Mouse (Mus musculus) E14TG2a.4 (cell line): Measurements from ENCODE around the gene Lhx5.

Experiments used
- H3K27me3 ChIP-seq: 2 replicates; pipeline ENCODE4 v1.6.1; 2014; ENCODE audit warnings: low read length, control low read depth; ENCODE audit not compliant: insufficient read depth
- H3K36me3 ChIP-seq: 2 replicates; pipeline ENCODE4 v1.6.1; 2014; ENCODE audit warnings: low read length, control low read depth; ENCODE audit not compliant: insufficient read depth
- H3K4me1 ChIP-seq: replicated peaks from 2 replicates; pipeline ENCODE4 v1.6.1; 2014; ENCODE audit warnings: low read depth, low read length, control low read depth
- H3K4me3 ChIP-seq: replicated peaks from 2 replicates; pipeline ENCODE4 v1.5.1; 2014; ENCODE audit warnings: mild to moderate bottlenecking, low read length
- H3K9me3 ChIP-seq: 2 replicates; pipeline ENCODE4 v1.6.1; 2014; ENCODE audit warnings: low read length, control low read depth
- CTCF ChIP-seq: conservative IDR thresholded peaks from 2 replicates; pipeline ENCODE4 v1.5.1; 2014; ENCODE audit warnings: low read length
- NANOG ChIP-seq: IDR thresholded peaks from 2 replicates; pipeline ENCODE4 v1.6.1; 2014; ENCODE audit warnings: borderline replicate concordance, low read length, mixed read lengths
- POU5F1 ChIP-seq: IDR thresholded peaks from 2 replicates; pipeline ENCODE4 v1.6.1; 2014; ENCODE audit warnings: low read length, borderline replicate concordance

Lhx5 gene

DNA sequence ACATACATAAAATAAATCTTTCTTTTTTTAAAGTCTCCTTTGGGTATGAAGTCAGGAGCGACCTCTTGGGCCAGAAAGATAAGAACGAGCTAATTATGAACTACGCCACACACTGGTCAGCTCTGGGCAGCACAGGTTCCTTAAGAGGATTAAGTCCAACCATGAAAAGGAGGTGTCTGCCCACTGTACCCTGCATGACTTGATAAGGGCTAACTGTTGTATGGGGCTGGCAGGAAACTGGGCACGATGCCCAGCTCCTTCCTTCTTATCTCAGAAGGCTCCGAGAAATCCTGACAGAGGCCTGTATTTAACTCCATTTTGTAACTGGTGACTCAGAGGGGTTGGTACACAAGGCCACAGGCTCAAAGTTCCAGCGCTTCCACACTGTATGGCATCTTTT, 34.4 kb downstream of the Lhx5 start:
- H3K9me3 ChIP-seq = no peaks in the 10 kb centered on the region
- TF ChIP-seq NANOG (no peak), POU5F1 (no peak), CTCF (no peak)
- 0 out of 2 replicates have a peak, but pooled peaks cover 9% of the 10 kb centered on the region for H3K4me1 ChIP-seq
- H3K4me3 ChIP-seq = no peak overlapping the region
- H3K27me3 ChIP-seq = peaks cover 31% of the 10 kb centered on the region
- H3K36me3 ChIP-seq = no peaks in the 10 kb centered on the region

DNA sequence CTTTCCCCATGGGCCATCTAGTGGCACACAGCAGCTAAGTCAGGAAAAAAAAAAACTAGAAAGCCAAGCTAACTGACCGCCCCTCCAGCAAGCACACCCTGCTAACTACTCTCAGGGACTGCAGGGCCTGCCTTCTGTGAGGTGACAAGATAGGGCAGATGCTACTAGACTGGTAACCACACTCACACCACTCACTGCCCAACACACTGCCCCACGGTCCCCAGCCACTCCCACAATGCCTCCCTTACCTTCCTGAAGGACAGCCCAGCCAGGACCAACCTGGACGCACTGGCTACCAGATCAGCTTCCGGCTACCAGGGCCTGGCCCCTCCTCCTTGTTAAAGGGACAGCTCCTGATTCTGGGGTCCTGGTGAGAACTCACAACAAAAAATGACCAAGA, 35.5 kb downstream of the Lhx5 start:
- TF ChIP-seq POU5F1 = no peak
- TF ChIP-seq CTCF = no peak
- no peak for TF ChIP-seq NANOG
- Histone ChIP-seq H3K27me3 (peaks cover 19% of the 10 kb centered on the region), H3K4me3 (no peak overlapping the region), H3K36me3 (no peaks in the 10 kb centered on the region), H3K9me3 (no peaks in the 10 kb centered on the region), H3K4me1 (peaks cover 15% of the 10 kb centered on the region; the same call in 1 of the 2 replicates)

DNA sequence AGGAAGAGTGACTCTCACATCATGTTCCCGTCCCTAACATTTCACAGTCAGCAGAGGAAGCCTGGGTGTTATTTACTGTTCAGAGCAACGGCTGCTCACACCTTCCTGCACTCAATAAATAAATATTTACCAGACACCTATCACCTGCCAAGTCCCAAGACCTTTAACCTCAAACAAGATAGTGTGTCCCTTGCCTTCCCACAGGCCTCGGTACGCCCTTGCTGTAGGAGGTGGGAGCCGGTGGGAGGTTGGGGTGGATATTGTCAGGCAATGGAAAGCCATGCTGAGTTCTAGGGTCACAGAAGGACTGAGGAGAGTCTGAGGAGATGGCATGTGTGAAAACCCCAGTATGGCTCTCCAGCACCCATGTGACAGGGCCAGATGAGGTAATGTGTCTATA, 36.8 kb downstream of the Lhx5 start:
- Histone ChIP-seq H3K27me3 (peaks cover 9% of the 10 kb centered on the region), H3K36me3 (no peaks in the 10 kb centered on the region), H3K9me3 (no peaks in the 10 kb centered on the region), H3K4me3 (no peak overlapping the region), H3K4me1 (peaks cover 8% of the 10 kb centered on the region; the same call in 1 of the 2 replicates)
- TF ChIP-seq NANOG (no peak), CTCF (no peak), POU5F1 (no peak)

DNA sequence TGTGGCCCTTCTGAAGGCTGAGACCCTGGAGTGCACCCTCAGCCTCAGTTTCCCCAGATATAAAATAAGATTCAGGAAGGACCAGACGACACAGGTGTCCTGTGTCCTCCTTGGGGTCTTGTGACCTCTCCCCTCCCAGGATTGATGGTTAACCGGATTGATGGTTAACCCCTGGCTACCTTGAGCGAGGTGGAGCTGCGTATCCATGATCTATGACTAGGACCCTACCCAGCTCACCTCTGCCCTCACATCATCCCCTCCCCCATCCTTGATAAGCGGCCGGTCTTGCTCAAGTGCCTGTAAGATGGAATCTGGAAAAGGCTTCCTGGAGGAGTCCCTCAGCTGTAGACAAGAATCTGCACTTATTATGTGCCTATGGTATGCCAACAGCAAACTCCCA, 37.3 kb downstream of the Lhx5 start:
- Histone ChIP-seq H3K9me3 (no peaks in the 10 kb centered on the region), H3K4me1 (peaks cover 11% of the 10 kb centered on the region; the same call in 1 of the 2 replicates), H3K4me3 (no peak overlapping the region), H3K27me3 (peaks cover 9% of the 10 kb centered on the region), H3K36me3 (no peaks in the 10 kb centered on the region)
- TF ChIP-seq CTCF (no peak), NANOG (no peak), POU5F1 (no peak)

DNA sequence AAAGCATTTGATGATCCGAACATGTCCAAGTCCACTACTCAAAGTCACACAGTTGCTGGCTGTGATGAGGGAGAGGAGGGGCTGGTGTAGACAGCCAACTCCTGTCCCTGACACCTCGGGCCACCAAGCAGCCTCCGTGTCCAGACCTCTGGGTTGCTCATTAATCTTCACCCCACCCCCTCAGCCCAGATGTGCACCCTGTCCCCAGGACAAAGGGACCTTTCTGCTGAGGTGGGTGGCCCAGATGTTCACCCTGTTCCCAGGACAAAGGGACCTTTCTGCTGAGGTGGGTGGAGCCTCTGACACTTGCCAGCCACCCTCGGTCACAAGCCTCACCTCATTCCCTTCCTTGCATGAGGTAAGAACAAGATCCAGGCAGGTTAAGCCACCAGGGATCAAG, 40.0 kb downstream of the Lhx5 start:
- H3K36me3 ChIP-seq = no peaks in the 10 kb centered on the region
- no peaks in the 10 kb centered on the region for H3K9me3 ChIP-seq
- H3K27me3 ChIP-seq = peaks cover 11% of the 10 kb centered on the region
- TF ChIP-seq CTCF = no peak
- no peak for TF ChIP-seq NANOG
- TF ChIP-seq POU5F1 = no peak
- no peak overlapping the region for H3K4me3 ChIP-seq
- H3K4me1 ChIP-seq = peaks cover 21% of the 10 kb centered on the region

DNA sequence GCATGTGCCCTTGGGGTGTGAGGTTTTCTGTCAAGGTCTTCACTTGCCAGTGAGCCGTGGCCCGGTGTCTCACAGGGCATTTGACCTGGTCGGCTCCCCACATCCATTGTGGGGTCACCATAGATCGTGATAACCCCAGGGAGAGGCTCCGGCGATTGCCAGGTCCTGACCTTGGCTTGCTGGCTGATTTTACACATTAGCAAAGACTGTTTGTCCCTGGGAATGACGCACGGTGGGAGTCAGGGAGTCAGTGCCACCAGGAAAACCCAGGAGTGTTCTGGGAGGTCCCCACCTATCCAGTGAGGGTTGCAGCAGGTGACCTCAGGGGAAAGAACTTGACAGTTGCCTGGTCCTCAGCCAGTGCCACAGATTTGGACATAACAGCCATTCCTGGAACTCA, 41.3 kb downstream of the Lhx5 start, which contains the start of gene Sdsl:
Sdsl (minus strand) TSS at position 41 of the 400 bp plus-strand sequence.
- Histone ChIP-seq H3K9me3 (no peaks in the 10 kb centered on the region), H3K4me1 (peaks cover 23% of the 10 kb centered on the region), H3K4me3 (no peak within 1 kb of the TSS), H3K36me3 (no peaks in the 10 kb centered on the region), H3K27me3 (peaks cover 19% of the 10 kb centered on the region)
- no peak for TF ChIP-seq CTCF
- TF ChIP-seq NANOG = no peak
- TF ChIP-seq POU5F1 = no peak

DNA sequence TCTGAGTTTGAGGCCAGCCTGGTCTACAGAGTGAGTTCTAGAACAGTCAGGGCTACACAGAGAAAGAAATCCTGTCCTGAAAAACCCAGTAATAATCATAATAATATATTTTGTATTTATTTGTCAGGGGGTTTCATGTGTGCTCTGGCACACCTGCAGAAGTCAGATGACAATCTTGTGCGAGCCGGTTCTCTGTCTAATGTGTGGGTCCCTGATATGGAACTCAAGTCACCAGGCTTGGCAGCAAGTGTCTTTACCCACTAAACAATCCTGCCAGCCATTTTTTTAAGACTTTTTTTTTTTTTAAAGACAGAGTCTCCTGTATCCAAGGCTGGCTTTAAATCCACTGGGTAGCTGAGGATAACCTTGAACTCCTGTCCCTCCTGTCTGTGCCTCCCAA, 41.9 kb downstream of the Lhx5 start:
- H3K36me3 ChIP-seq = no peaks in the 10 kb centered on the region
- peaks cover 23% of the 10 kb centered on the region for H3K4me1 ChIP-seq
- peaks cover 22% of the 10 kb centered on the region for H3K27me3 ChIP-seq
- H3K9me3 ChIP-seq = no peaks in the 10 kb centered on the region
- H3K4me3 ChIP-seq = no peak overlapping the region
- TF ChIP-seq NANOG = no peak
- no peak for TF ChIP-seq POU5F1
- TF ChIP-seq CTCF = no peak

DNA sequence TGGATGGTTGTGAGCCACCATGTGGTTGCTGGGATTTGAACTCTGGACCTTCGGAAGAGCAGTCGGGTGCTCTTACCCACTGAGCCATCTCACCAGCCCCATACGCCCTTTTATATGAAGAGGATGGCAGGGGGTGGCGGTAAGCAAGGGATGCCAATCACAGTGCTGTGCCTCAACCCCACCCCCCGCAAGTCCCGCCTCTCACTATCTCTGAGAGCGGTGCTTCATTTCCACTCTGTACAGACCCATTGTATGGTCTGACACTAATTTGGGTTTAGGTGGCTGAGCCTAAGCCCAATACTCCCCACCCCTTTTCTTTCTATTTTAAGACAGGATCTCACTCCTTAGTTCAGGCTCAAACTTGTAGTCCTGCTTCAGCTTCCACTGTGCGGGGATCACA, 44.4 kb downstream of the Lhx5 start:
- peaks cover 31% of the 10 kb centered on the region for H3K4me1 ChIP-seq
- no peaks in the 10 kb centered on the region for H3K9me3 ChIP-seq
- H3K27me3 ChIP-seq = peaks cover 29% of the 10 kb centered on the region
- H3K36me3 ChIP-seq = no peaks in the 10 kb centered on the region
- no peak for TF ChIP-seq NANOG
- TF ChIP-seq CTCF = no peak
- no peak for TF ChIP-seq POU5F1
- H3K4me3 ChIP-seq = peak overlapping the region; percentile 57

DNA sequence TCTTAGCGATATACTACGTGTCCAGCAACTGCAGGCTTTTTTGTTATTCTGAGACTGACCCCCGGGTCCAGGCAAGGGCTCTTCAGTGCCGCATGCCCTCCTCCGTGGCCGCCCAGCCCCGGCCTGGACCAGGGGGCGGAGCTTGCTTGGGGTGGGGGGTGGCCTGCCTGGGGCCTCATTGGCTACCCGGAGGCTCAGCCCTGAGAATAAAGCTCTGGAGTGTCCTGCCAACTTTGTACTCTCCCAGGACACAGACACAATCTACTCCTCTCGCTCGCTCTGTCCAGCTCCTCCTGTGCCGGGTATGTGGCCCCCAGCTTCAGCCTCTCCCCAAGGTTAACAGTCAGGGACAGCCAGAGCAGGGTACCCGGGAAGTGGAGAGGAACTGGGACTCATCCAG, 44.8 kb downstream of the Lhx5 start, which contains the start of gene Sds:
Sds (plus strand) TSS at position 231 of the 400 bp plus-strand sequence.
- no peaks in the 10 kb centered on the region for H3K9me3 ChIP-seq
- H3K4me3 ChIP-seq = peak within 1 kb of the TSS; percentile 57
- no peaks in the 10 kb centered on the region for H3K36me3 ChIP-seq
- TF ChIP-seq CTCF (no peak), POU5F1 (no peak), NANOG (no peak)
- H3K4me1 ChIP-seq = peaks cover 36% of the 10 kb centered on the region
- H3K27me3 ChIP-seq = peaks cover 32% of the 10 kb centered on the region
